Mouse (Mus musculus) lung, postnatal 14 days (tissue): ENCODE results near the gene Olfr1311.
"Not testable (repeated sequence)": the region's sequence is repeated elsewhere in the genome, so short reads cannot be mapped to it uniquely, and the experiment has no call there.

Experiments used
- DNase-seq: peaks from one replicate; pipeline ENCODE4 v3.0.0; 2021

Olfr1311 gene

GRCm38 (mm10) chr2:112024312-112024711 is at the start of gene Olfr1311:
Olfr1311 (minus strand) TSS chr2:112024412.
- no peak for DNase-seq

- no peak for DNase-seq
Measured at GRCm38 (mm10) chr2:112050138-112050537, 25.9 kb upstream of the Olfr1311 start, which contains the start of gene Olfr1312. Olfr1312 (minus strand) TSS chr2:112050238.

DNA sequence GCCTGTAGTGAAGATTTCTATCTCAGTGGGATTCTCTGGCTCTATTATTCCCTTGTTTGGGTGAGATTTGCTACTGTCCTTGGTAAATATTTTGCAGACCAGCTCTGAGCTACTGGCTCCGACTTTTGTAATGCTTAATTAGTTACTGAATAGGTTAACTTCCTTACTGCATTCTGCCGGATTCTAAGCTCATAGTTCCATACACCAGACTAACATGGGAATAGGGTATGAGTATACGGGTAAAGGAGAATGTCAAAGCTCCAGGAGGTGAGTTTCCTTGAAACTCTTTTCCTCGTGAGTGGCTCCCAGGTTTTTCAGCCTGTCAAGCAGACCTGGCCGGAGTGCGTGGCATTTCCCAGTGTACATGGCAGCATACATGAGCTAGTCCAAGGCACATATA is 2.8 kb upstream of the Olfr1311 start:
- not testable (repeated sequence) for DNase-seq

DNA sequence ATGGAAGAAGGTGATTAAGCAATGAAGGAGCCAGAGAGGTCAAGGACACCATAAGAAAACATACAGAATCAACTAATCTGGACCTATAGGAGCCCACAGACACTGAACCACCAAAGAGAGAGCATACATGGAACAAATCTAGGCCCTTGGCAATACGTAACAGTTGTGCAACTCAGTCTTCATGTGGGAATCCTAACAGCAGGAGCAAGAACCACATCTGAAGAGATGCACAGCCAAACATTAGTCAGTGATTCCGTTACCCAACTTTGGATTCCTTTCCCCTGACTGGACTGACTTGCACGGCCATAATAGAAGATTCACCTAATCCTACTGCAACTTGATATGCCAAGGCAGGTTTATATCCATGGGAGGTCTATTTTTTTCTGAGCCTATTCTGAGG is 9.3 kb downstream of the Olfr1311 start:
- DNase-seq: no peak

DNA sequence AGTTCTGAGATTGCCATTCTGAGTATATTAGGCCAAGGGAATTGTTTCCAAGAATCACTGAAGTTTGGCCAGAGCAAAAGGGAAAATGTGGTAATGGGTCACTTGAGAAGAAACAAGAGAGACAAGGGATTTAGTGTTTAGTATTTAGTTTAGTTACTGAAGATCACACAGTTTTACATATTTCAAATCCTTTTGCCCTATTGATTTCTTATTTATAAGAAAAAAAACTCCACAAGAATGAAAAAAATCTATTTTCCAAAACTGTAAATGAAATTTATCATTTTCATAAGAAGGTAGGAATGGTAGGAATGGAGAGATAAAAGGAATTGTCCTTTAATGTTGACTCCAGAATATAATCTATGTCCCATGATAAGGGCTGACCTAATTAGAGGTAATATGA is 11.6 kb downstream of the Olfr1311 start, which contains the start of gene Olfr1310:
TSS of gene Olfr1310 (minus strand) at position 101 of the 400 bp plus-strand sequence.
- DNase-seq: no peak

DNA sequence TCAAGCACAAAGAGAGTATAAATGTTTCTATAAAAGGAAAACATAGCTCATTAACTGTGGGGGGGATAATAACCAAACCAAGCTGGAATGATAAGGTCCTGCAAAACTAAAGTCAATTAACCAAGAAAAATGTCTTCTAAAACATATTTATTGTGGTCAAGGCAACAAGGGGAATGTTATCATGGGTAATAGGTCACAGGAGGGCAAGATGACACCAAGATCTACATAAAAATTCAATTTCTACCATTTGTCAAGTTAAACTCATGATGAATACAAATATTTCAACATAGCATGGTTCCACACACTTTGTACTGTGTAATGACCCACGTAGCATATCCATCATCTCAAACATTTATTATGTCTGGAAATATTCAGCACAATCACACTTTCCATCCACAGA is 34.0 kb downstream of the Olfr1311 start, which contains the start of gene Olfr1309:
TSS of gene Olfr1309 (minus strand) at position 101 of the 400 bp plus-strand sequence.
- DNase-seq: no peak
